ENCODE assay signal across 8 mouse cellular contexts in genomic region chr9:21936692-21937570, GRCm38 (mm10). TPM values are rescaled to one million over a fixed set of nuclear protein-coding genes. Genes with fewer than 3 reads are reported as not detected.
DNase-seq lines count a peak whose midpoint lies in the region; ATAC-seq lines count a peak whose summit lies in the region.

TSS of gene Plppr2 (plus strand) at chr9:21937033.

- peak; percentile 97 for ATAC-seq in megakaryocyte, adult 5-6 weeks (ENCODE audit: poor library complexity, severe bottlenecking)

- peak; percentile 99 for DNase-seq in adrenal gland, adult (ENCODE audit: inconsistent age in 2 of 2, low spot score in 1 of 2)
- peak; percentile 99 for DNase-seq in embryo, embryonic 10.5 days (ENCODE audit: low spot score)
- DNase-seq in gastrocnemius, postnatal 10 days: peak; percentile 94
- peak; percentile 93 for DNase-seq in induced T-regulatory cell, adult 2 months (ENCODE audit: low read depth)
- peak; percentile 92 to 98 for DNase-seq in left cerebral cortex, adult 8-10 months (ENCODE audit: low spot score in 2 of 2)
- DNase-seq in right cerebral cortex, adult 18-20 months: peak; percentile 99
- DNase-seq in urinary bladder, adult 2 months (ENCODE audit: low spot score): peak; percentile 78

RNA-seq across cellular contexts. Expression of gene Plppr2, which starts in this region (rescaled TPM):
- total RNA-seq in gastrocnemius, postnatal 10 days (2021): 1 to 10 TPM; 2.3 to 3.3 TPM
- total RNA-seq in left cerebral cortex, adult 8-10 months (2022): 100 to 1,000 TPM; 133 to 152 (median 147) TPM
- 0.57 and 0.96 TPM in 2 replicates for total RNA-seq in megakaryocyte, adult 5-6 weeks (2015)
- 0.65 TPM in 1 of 2 replicates, not detected in the other for total RNA-seq in megakaryocyte, adult 5-6 weeks (2017)
- 14.5 and 17.1 TPM in 2 replicates for polyA plus RNA-seq in urinary bladder, adult 2 months (2012; rRNA removed)

Comparison
In these comparisons a context has a peak if more than half of its experiments do, and no peak if none do; other contexts are left out.
1. Peak in every context shown above with its lines: DNase-seq and ATAC-seq.
2. RNA of gene Plppr2 (total RNA-seq): 133 to 152 TPM in left cerebral cortex, adult 8-10 months; 2.3 to 3.3 TPM in gastrocnemius, postnatal 10 days and 0.57 to 0.96 TPM in megakaryocyte, adult 5-6 weeks; every median in the first group is over 10 times any median in the second.
3. Peak in ATAC-seq in megakaryocyte, adult 5-6 weeks; RNA of the gene not detected or under 1 TPM.